Mouse (Mus musculus) cerebellum, adult 8-10 months (tissue): ENCODE results near the gene Acad11.

ENCODE experiments used
- DNase-seq: peaks from one replicate; pipeline ENCODE4 v3.0.0; 2022

The Acad11 gene

GRCm38 (mm10) chr9:104152121-104152520 is 88.9 kb downstream of the Acad11 start:
- DNase-seq, result no peak

GRCm38 (mm10) chr9:104155100-104155715 is 92.0 kb downstream of the Acad11 start:
- no peak for DNase-seq

GRCm38 (mm10) chr9:104156506-104156905 is 93.3 kb downstream of the Acad11 start:
- no peak for DNase-seq

- DNase-seq, result no peak
These were observed 94.1 kb downstream of the Acad11 start for GRCm38 (mm10) chr9:104157291-104157690.

DNA sequence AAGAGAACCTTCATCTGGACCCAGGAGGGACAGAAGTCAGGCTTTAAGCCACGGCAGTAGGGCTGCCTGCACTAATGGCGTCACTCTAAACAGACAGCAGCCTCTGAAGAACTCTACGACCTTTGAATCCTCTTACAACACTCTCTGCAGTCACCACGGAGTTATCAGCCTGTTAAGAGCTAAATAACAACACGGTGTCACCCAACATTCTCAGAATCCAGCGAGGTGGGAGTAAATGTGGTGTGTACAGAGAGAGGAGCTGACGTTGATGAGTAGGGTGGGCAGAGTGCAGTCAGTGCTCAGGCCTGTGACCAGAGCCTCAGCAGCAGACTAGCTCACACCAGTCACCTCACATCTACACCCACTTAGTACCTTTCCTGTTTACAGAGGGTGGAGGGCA is 97.9 kb downstream of the Acad11 start:
- DNase-seq, result no peak

DNA sequence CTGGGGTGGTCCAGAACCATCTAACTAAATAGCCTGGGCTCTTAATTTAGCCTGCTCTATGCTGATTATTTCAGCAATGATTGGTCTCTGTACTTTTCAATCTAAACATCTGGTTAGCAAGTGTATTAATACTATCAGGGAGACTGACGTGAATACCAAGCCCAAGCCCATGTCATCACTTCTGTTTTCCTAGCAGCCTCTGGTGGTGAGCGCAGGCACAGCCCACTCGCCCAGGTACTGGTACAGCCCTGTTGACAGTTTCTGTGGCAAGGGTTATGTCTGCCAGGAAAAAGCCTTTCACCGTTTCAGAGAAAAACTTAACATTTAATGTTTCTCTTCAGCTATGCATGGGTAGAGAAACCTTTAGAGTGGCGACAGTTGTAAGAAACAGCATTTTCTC is 101.0 kb downstream of the Acad11 start:
- no peak for DNase-seq

- DNase-seq, result no peak
These were observed 102.7 kb downstream of the Acad11 start for GRCm38 (mm10) chr9:104165926-104166325.

- no peak for DNase-seq
These were observed 106.8 kb downstream of the Acad11 start for GRCm38 (mm10) chr9:104169986-104170385.

- no peak for DNase-seq
These were observed 108.5 kb downstream of the Acad11 start for GRCm38 (mm10) chr9:104171651-104172050.

DNA sequence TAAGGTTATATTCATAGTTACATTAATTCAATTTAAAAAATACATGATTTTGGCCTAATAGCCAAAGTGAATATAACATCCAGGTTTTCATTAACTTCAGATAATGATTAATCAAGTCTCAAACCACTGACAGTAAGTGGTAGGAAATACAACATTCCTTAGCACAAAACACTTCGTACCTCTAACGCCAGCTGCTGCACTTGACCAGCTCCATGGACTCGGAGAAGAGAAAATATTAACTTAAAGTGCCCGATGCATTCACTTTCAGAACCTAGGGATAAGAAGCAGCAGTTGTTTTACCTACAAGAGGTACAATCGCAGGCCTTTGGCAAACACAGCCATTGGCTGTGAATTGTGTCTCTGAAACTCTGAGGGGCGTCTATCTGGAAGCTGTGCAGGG is 109.2 kb downstream of the Acad11 start:
- DNase-seq, result no peak
